Mouse (Mus musculus): ENCODE measurements around the gene Gbp2. TPM values are rescaled to one million over a fixed set of nuclear protein-coding genes. Genes with fewer than 3 reads are reported as not detected.

The Gbp2 gene
- polyA plus RNA-seq (2012; ENCODE audit: insufficient read depth, insufficient read length, missing spikeins): 22.4 and 31.8 TPM in 2 replicates

- H3K4me1 ChIP-seq (ENCODE audit: control insufficient read depth, insufficient read depth, insufficient read length, low read length): peaks cover 4% of the 10 kb centered on the region; the same call in 1 of the 2 replicates
- peak within 1 kb of the TSS; percentile 87 for H3K27ac ChIP-seq (replicated peaks; ENCODE audit: low read depth, low read length)
- H3K4me3 ChIP-seq (ENCODE audit: insufficient read depth, low read depth, low read length): peak within 1 kb of the TSS; percentile 63
Measured at GRCm38 (mm10) chr3:142620111-142620955, at the start of gene Gbp2. Gene Gbp2, plus strand, starts transcription at chr3:142620602.

GRCm38 (mm10) chr3:142570738-142571137 is 49.7 kb upstream of the Gbp2 start:
- Histone ChIP-seq H3K4me1 (ENCODE audit: control insufficient read depth, insufficient read depth, insufficient read length, low read length) (no peaks in the 10 kb centered on the region; the same call in 1 of the 2 replicates), H3K4me3 (ENCODE audit: insufficient read depth, low read depth, low read length) (no peak overlapping the region), H3K27ac (replicated peaks; ENCODE audit: low read depth, low read length) (no peak overlapping the region)

GRCm38 (mm10) chr3:142577108-142577507 is 43.3 kb upstream of the Gbp2 start:
- H3K27ac ChIP-seq (replicated peaks; ENCODE audit: low read depth, low read length): no peak overlapping the region
- no peak overlapping the region for H3K4me3 ChIP-seq (ENCODE audit: insufficient read depth, low read depth, low read length)
- no peaks in the 10 kb centered on the region for H3K4me1 ChIP-seq (ENCODE audit: control insufficient read depth, insufficient read depth, insufficient read length, low read length)

- Histone ChIP-seq H3K27ac (replicated peaks; ENCODE audit: low read depth, low read length) (no peak overlapping the region), H3K4me3 (ENCODE audit: insufficient read depth, low read depth, low read length) (no peak overlapping the region), H3K4me1 (ENCODE audit: control insufficient read depth, insufficient read depth, insufficient read length, low read length) (no peaks in the 10 kb centered on the region)
Measured at GRCm38 (mm10) chr3:142578342-142578741, 42.1 kb upstream of the Gbp2 start.

- Histone ChIP-seq H3K4me1 (ENCODE audit: control insufficient read depth, insufficient read depth, insufficient read length, low read length) (peaks cover 3% of the 10 kb centered on the region; the same call in 1 of the 2 replicates), H3K4me3 (ENCODE audit: insufficient read depth, low read depth, low read length) (no peak overlapping the region), H3K27ac (replicated peaks; ENCODE audit: low read depth, low read length) (no peak overlapping the region)
Measured at GRCm38 (mm10) chr3:142583067-142583466, 37.3 kb upstream of the Gbp2 start.

- no peak overlapping the region for H3K27ac ChIP-seq (replicated peaks; ENCODE audit: low read depth, low read length)
- H3K4me1 ChIP-seq (ENCODE audit: control insufficient read depth, insufficient read depth, insufficient read length, low read length): peaks cover 5% of the 10 kb centered on the region; the same call in 1 of the 2 replicates
- no peak overlapping the region for H3K4me3 ChIP-seq (ENCODE audit: insufficient read depth, low read depth, low read length)
Measured at GRCm38 (mm10) chr3:142587386-142587785, 33.0 kb upstream of the Gbp2 start.

- no peak overlapping the region for H3K4me3 ChIP-seq (ENCODE audit: insufficient read depth, low read depth, low read length)
- peaks cover 5% of the 10 kb centered on the region; the same call in 1 of the 2 replicates for H3K4me1 ChIP-seq (ENCODE audit: control insufficient read depth, insufficient read depth, insufficient read length, low read length)
- H3K27ac ChIP-seq (replicated peaks; ENCODE audit: low read depth, low read length): no peak overlapping the region
Measured at GRCm38 (mm10) chr3:142588888-142589287, 31.5 kb upstream of the Gbp2 start.

- Histone ChIP-seq H3K4me3 (ENCODE audit: insufficient read depth, low read depth, low read length) (no peak overlapping the region), H3K4me1 (ENCODE audit: control insufficient read depth, insufficient read depth, insufficient read length, low read length) (peaks cover 5% of the 10 kb centered on the region; the same call in 1 of the 2 replicates), H3K27ac (replicated peaks; ENCODE audit: low read depth, low read length) (no peak overlapping the region)
Measured at GRCm38 (mm10) chr3:142590431-142591067, 29.9 kb upstream of the Gbp2 start.

GRCm38 (mm10) chr3:142594547-142594946 is 25.9 kb upstream of the Gbp2 start, which contains the start of gene Gbp2b:
Gene Gbp2b, plus strand, starts transcription at chr3:142594847.
- no peak within 1 kb of the TSS for H3K27ac ChIP-seq (replicated peaks; ENCODE audit: low read depth, low read length)
- H3K4me1 ChIP-seq (ENCODE audit: control insufficient read depth, insufficient read depth, insufficient read length, low read length): no peaks in the 10 kb centered on the region
- no peak within 1 kb of the TSS for H3K4me3 ChIP-seq (ENCODE audit: insufficient read depth, low read depth, low read length)

- Histone ChIP-seq H3K4me1 (ENCODE audit: control insufficient read depth, insufficient read depth, insufficient read length, low read length) (no peaks in the 10 kb centered on the region), H3K4me3 (ENCODE audit: insufficient read depth, low read depth, low read length) (no peak overlapping the region), H3K27ac (replicated peaks; ENCODE audit: low read depth, low read length) (no peak overlapping the region)
Measured at GRCm38 (mm10) chr3:142597923-142598322, 22.5 kb upstream of the Gbp2 start.

GRCm38 (mm10) chr3:142601675-142602074 is 18.7 kb upstream of the Gbp2 start:
- H3K4me3 ChIP-seq (ENCODE audit: insufficient read depth, low read depth, low read length): no peak overlapping the region
- H3K27ac ChIP-seq (replicated peaks; ENCODE audit: low read depth, low read length): no peak overlapping the region
- no peaks in the 10 kb centered on the region for H3K4me1 ChIP-seq (ENCODE audit: control insufficient read depth, insufficient read depth, insufficient read length, low read length)

GRCm38 (mm10) chr3:142618658-142619057 is 1.7 kb upstream of the Gbp2 start:
- no peak overlapping the region for H3K4me3 ChIP-seq (ENCODE audit: insufficient read depth, low read depth, low read length)
- peaks cover 4% of the 10 kb centered on the region; the same call in 1 of the 2 replicates for H3K4me1 ChIP-seq (ENCODE audit: control insufficient read depth, insufficient read depth, insufficient read length, low read length)
- no peak overlapping the region for H3K27ac ChIP-seq (replicated peaks; ENCODE audit: low read depth, low read length)

GRCm38 (mm10) chr3:142619606-142620005 is 796 bp upstream of the Gbp2 start:
- peak overlapping the region; percentile 86 for H3K27ac ChIP-seq (replicated peaks; ENCODE audit: low read depth, low read length)
- H3K4me3 ChIP-seq (ENCODE audit: insufficient read depth, low read depth, low read length): no peak overlapping the region
- peaks cover 4% of the 10 kb centered on the region; the same call in 1 of the 2 replicates for H3K4me1 ChIP-seq (ENCODE audit: control insufficient read depth, insufficient read depth, insufficient read length, low read length)

GRCm38 (mm10) chr3:142620956-142621562 is 657 bp downstream of the Gbp2 start:
- Histone ChIP-seq H3K4me3 (ENCODE audit: insufficient read depth, low read depth, low read length) (peak overlapping the region; percentile 63), H3K4me1 (ENCODE audit: control insufficient read depth, insufficient read depth, insufficient read length, low read length) (peaks cover 4% of the 10 kb centered on the region; the same call in 1 of the 2 replicates), H3K27ac (replicated peaks; ENCODE audit: low read depth, low read length) (peak overlapping the region; percentile 87)

- Histone ChIP-seq H3K4me1 (ENCODE audit: control insufficient read depth, insufficient read depth, insufficient read length, low read length) (no peaks in the 10 kb centered on the region), H3K4me3 (ENCODE audit: insufficient read depth, low read depth, low read length) (no peak overlapping the region), H3K27ac (replicated peaks; ENCODE audit: low read depth, low read length) (no peak overlapping the region)
Measured at GRCm38 (mm10) chr3:142630385-142630784, 10.0 kb downstream of the Gbp2 start.

Data from brown adipose tissue, adult 24 weeks (tissue).